Mouse (Mus musculus) right cerebral cortex, postnatal 10 days (tissue): ENCODE measurements around the gene Pmepa1.

Experiments
- DNase-seq, 2 experiments: peaks; one replicate each; pipeline ENCODE4 v3.0.0; 2021; ENCODE audit warnings: low spot score in 2 of 2

Pmepa1 gene

DNA sequence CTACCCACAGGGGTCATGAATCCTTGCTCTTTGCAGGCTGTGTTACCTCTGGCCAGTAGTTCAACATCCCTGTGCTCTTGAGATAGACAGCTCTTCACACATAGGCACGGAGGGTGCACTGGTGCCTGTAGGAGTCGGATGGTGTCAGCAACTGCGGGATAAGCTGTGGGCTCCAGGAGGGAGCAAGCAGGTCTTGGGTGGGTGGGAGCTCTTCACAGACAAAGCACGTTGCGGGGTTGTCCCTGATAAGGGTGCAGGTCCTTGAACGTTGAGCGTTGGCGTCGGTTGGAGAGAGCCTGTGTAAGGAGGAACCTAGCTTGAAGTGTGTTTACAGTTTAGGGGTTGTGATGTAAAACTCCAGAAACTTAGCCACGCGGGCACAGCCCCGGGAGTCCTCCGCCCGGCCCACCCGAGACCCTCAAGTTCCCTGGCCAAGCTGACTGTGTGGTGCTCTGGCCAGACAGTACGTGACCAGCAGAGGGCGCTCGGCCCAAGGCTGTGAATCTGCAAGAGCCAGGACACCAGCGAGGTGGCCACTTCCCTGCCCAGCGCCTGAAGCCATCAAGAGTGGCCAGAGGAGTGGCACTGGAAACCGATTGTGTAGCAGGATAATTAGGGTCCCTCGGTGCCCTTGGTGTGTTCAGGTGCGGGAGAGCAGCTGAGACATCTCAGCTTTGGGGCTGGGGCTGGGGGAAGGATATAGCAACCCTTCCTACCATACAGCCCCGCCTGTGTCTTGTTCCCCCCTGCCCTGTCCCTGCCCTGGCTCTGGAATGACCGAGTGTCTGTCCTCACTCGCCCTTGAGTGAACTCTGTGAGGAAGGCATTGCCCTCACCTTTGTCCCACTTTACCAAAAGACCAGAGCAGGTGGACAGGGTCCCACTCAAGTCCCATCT, 90.0 kb downstream of the Pmepa1 start:
- peak; percentile 85 to 90 for DNase-seq

- peak in 1 of 2 experiments; percentile 21 for DNase-seq
Measured at GRCm38 (mm10) chr2:173185282-173185681, 91.1 kb downstream of the Pmepa1 start.

DNA sequence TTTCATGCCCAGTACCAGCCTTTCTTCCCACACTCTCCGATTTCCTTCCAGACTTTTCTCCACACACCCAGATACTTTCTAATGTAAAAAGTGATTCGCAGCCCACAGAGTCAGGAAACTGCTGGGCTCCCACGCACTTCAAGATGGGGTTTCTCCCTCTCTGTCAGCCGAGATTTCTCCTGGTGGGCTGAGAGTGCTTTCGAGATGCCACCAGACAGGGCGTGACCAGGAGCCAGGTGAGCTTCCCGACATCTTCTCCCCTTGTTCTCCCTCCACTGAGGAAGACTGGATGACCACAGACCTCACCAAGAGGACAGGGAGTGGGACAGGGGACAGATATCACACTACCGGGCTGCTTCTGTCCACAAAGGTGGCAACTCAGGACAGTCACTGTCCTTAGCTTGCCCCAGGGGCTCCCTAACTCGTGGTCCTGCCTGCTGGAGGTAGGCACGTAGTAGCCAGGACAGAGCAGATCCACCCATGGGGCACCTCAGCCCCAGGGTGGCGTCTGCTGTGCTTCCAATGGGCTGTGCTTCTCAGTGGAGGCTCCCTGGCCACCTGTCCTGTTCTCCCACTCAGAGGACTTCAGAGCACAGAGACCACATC, 91.8 kb downstream of the Pmepa1 start:
- peak; percentile 30 to 37 for DNase-seq

GRCm38 (mm10) chr2:173183836-173184460, 92.4 kb downstream of the Pmepa1 start:
- DNase-seq, result peak; percentile 50 to 72

DNA sequence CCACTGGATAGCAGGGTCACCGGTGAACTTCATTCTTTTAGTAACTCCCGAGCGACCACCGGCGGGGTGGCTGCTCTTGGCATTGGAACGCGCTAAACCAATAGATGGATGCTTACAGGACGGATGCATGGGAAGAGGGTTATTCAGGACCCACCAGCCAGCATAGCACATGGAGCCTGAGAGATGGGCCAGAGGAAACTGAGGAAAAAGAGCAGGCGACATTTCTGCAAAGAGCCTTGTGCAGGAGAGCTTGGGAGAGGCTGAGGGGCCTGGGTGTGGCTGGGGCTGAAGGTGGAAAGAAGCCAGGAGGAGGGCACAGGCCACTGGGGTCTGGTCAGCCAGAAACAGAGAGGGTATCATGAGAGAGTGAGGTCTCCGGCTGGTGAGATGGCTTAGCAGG, 93.0 kb downstream of the Pmepa1 start:
- peak in 1 of 2 experiments; percentile 22 for DNase-seq

- DNase-seq, result peak in 1 of 2 experiments; percentile 21
Measured at GRCm38 (mm10) chr2:173182796-173183195, 93.5 kb downstream of the Pmepa1 start.

- DNase-seq, result no peak
Measured at GRCm38 (mm10) chr2:173181901-173182300, 94.4 kb downstream of the Pmepa1 start.

DNA sequence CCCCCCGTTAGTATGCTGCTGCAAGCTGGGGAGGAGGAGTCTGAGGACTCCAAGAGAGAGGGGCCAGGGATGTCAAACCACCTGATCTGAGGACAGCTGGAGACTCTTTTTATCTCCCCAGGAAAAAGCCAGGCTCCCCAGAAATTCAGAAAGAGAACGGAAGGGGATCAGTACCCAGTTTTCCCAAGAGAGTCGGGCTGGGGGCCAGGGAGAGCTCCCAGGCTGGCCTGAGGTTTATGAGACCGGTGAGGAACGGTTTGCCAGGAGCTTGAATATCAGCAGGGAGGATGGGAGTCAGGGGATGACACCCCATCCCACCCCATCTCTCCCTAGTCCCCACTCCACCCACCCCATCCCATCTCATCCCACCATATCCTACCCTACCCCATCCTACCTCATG, 94.8 kb downstream of the Pmepa1 start:
- no peak for DNase-seq

DNA sequence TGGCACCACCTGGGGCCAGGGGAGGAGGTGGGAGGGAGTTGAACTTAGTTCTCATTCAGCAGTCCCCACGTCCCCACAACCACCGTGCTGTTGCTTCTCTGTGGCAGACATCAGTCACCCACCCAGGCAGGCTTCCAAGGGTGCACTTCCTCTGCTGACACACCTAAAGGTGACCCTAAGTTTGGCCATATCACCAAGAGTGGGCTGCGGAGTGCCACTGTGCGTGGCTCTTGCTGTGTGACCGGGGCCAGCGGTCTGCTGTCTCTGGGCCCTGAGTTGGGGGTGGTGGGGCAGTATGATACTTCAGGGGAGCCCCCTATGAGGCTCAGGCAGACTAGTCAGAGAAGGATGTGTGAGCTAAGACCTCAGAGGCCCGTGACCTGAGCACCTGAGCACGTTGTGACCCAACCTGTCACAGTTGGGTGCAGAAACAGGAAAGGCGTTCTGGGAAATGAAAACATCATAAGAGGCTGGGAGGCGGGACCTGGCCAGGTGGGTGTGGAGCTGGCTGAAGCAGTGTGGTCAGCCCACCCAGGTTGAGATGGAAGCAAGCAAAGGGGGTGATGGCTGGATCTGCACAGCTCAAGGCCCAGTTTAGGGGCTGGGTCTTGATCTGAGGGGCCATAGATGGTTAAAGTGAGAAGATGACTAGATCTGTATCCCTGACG, 95.5 kb downstream of the Pmepa1 start:
- peak in 1 of 2 experiments; percentile 16 for DNase-seq

GRCm38 (mm10) chr2:173180026-173180425, 96.3 kb downstream of the Pmepa1 start:
- no peak for DNase-seq

DNA sequence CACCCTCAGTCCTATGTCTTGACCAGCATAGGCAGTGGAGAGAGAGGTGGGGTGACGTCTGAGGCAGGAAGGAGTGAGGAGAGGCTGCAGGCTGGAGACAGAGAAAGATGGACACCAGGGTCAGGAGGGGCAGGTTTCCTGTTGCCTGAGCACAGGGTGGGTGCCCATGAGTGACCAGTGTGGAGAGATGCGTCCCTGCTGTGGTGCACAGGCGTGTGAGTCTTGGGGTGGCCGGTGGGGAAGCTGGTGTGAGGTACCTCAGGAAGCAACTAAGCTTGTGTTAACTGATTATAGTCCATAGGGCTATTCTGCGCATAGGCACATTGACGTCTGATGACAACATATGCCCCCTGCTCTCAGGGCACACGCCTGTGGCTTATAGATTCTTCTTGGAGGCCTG, 97.3 kb downstream of the Pmepa1 start:
- DNase-seq, result peak; percentile 19 to 21

DNA sequence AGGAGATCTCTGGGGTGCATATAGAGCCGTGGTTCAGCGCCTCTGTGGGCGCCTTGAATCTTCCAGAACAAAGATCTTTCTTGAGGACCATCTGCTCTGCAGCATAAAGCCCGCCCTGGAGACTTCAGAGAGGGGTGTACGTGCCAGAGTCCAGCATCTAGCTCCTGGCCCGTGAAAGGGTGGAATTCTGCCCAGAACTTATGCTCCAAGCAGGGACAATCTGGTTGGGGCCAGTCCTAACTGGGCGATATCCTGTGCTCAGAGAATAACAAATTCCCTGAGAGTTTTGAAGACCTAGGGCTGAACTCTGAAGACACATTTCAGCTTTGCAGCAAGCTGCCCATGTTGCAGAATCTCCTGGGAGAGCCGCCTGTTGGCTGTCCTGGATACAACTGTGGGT, 98.4 kb downstream of the Pmepa1 start:
- peak; percentile 18 to 24 for DNase-seq

DNA sequence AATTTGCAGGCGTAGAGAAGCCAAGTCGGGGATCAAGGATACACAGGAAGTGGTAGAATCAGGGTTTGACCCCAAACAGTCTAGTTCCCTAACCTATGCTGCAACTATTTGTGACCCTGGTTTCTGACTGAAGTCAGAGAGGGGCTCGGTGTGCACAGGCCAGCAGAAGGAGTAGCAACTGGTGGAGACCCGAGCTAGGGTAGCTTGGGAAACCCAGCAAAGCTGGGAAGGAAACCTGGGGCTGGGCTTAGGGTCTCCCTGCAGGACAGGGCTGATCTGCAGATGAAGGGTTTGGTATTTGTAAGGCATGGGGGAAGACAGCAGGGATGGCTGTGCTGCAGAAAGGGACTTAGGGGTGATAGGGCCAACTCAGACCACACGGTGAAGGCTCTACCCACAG, 98.9 kb downstream of the Pmepa1 start:
- no peak for DNase-seq

DNA sequence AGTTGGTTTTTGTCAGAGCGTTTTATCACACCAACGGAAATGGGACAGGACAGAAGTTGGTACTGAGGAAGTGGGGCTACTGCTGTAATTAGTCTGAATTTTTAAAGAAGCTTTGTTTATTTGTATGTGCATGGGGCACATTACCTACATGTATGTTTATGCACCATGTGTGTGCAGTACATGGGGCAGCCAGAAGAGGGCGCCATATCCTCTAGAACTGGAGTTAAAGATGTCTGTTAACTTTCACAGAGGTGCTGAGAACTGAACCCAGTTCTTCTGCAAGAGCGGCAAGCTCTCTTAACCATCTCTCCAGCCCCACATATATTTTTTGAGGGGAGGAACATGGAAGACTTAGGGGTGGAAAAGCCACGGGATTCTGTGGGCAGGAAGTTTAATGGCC, 100.6 kb downstream of the Pmepa1 start:
- DNase-seq, result peak; percentile 18 to 22

- peak in 1 of 2 experiments; percentile 18 for DNase-seq
Measured at GRCm38 (mm10) chr2:173174569-173174968, 101.8 kb downstream of the Pmepa1 start.
